Mouse (Mus musculus): Measurements from ENCODE around the gene Fbrsl1. TPM values are rescaled to one million over a fixed set of nuclear protein-coding genes. Genes with fewer than 3 reads are reported as not detected.
A peak's percentile ranks its signal among the peaks of the same experiment; 100 is the strongest.

Gene Fbrsl1
- 6.3 and 9.6 TPM in 2 replicates for total RNA-seq (2015; ENCODE audit: low replicate concordance)
- total RNA-seq (2017; ENCODE audit: low replicate concordance): 4.9 and 7.9 TPM in 2 replicates

DNA sequence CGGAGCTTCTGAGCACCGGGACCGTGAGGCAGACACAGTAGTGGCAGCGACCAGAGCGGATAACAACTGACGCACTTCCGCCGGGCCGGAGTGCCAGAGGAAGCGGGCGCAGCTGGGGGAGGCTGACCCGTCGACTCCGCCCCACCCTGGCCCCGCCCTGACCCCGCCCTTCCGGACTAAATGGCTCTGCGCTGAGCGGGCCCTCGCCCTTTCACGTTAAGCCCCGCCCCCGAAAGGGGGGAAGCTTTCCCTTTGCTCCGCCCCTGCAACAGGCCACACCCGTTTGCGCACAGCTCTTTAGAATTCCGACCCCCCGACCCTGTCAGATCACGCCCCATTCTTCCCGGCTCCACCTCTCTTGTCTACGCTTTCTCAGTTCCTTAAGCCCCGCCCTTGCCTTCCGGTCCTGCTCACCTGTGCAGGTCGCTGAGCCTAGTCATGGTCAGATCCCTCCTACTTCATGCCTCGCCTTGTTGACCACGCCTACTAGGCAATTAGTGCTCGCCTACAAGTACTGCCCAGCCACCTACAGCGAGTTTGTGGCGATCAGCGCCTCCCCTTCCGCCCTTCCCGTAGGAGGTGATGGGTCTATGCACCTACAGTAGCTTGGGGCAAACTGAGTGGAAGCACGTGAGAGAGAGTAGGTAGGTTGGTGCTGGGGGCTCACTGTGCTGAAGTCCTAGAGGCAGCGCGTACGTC, at the start of gene Fbrsl1:
TSS of gene Fbrsl1 (minus strand) at position 68 of the 699 bp plus-strand sequence.
- ATAC-seq (replicated peaks; ENCODE audit: low FRiP score, poor library complexity, severe bottlenecking): peak; percentile 85

DNA sequence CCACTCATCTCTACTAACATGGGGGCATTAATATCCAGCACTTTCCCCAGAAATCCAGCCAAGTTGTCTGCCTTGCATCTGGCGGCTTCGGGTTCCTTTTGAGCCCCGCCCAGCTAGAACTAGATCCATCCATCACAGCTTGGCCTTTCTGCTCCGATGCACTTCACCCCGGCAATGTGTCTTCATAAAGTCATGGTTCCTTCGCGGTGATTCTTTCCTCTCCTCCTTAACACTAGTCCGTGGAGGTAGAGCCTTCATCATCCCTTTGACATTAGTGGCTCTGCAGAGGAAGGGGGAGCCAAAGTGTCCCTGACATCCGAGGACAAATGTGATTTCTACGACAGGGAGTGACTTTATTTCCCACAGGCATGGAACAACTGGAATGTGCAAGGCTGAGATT, 49.8 kb upstream of the Fbrsl1 start:
- ATAC-seq (replicated peaks; ENCODE audit: low FRiP score, poor library complexity, severe bottlenecking): no peak

DNA sequence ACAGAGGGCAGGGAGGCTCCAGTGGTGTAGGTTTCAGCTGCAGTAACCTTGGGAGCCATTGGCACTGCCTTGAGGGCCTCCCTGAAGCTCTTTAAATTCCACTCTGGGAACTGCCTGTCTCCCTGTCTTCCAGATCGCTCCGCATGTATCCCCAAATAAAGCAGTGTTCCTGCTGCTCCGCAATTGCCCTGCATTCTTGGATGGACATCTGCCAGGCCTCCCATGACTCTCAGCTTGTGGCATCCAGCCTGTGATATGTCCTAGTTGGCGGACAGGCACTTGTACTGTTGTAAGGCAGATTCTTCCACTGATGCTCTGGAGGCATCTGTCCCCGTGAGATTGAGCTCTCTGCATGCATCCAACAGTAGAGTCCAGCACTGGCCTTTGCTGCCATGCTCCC, 49.3 kb upstream of the Fbrsl1 start:
- ATAC-seq (replicated peaks; ENCODE audit: low FRiP score, poor library complexity, severe bottlenecking): no peak

DNA sequence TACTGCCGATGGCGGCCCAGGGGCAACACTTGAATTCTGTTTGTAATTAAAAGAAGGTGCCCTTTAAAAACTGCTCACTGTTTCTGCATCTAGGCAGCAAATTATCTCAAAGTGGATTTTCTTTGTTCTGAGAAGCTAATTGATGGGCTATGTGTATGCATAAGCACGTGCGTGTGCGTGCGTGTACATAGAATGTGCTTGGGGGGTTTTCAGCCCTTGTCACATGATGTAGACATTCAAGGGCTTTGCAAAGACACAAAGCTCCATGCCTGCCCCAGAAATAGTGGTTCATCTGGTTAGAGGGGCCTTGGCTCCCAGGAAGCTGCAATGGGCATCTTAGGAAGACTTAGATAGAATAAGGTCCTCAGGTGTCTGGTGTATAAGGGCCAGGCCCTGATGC, 46.7 kb upstream of the Fbrsl1 start:
- ATAC-seq (replicated peaks; ENCODE audit: low FRiP score, poor library complexity, severe bottlenecking): no peak

DNA sequence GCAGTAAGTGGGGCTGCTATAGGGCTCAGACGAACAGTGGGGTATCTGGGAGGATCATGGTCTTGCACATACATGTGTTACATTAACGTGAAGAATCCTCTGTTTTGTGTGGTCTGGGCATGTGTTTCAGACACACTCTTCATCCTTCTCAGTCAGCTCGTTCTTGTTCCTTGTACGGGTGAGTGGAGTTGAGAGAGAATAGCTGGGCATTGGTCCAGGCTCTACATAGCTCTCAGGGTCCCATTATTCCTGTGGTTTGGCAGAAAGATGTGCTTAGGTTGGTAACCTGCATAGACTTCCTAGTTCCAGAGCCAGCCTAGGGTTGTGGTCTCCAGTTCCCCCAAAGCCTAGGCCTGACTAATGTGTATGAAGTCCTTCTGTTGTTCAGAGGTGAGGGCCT, 46.1 kb upstream of the Fbrsl1 start:
- no peak for ATAC-seq (replicated peaks; ENCODE audit: low FRiP score, poor library complexity, severe bottlenecking)

DNA sequence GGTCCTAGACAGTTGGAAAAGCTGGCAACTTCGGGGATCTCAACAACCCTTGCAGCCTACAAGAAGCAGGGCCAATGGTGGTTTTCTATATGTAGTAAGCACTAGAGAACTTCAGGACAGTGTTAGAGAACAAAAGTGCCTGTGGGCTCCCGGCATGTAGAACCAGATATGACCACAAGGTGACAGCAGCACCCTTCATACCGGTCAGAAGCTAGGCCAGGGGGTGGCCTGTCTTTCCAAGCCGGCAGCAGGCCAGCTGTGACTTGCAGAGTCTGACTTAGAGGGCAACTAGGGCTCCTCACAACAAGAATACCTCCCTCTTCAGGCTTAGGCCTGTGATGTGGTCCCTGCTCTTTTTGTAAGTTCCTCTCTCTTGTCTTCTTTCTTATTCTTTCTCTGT, 45.5 kb upstream of the Fbrsl1 start:
- 0 out of 2 replicates have a peak, but pooled peaks have one; percentile 37 for ATAC-seq (replicated peaks; ENCODE audit: low FRiP score, poor library complexity, severe bottlenecking)

DNA sequence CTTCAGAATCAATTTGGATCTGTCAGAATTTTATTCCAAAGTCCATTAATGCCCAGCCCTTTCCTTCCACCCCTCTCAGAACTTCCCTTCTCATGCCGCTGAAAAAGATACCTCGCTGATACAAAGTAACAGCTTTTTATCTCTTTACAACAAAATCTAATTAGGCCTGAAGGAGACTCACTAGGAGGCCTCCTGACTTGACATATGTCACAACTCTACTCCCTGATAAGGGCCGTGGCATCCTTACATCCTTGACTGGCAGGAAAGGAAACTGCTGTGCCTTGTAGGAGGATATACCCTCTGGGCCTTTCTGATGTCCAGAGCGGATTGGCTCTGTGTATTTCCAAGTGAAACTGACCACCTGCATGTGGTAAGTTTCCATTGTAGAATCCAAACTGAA, 41.3 kb upstream of the Fbrsl1 start:
- no peak for ATAC-seq (replicated peaks; ENCODE audit: low FRiP score, poor library complexity, severe bottlenecking)

DNA sequence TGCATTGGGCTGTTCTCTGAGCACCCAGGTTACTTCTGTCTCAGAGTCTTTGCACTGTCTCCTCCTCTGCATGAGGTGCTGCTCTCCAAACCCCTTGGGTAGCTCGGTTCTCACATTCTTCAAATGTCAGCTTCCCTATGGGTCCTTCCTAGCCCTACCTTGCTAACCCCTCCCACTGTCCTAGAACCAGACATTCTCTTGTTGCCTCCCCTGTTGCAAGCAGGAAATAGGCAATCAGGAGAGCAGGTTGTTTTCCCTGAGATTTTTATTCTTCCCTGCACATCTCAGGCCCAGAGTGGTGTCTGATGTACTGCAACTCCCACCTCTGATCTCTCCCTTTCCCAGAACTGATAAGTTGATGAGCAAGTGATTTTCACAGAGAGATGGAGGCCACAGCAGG, 39.6 kb upstream of the Fbrsl1 start:
- no peak for ATAC-seq (replicated peaks; ENCODE audit: low FRiP score, poor library complexity, severe bottlenecking)

DNA sequence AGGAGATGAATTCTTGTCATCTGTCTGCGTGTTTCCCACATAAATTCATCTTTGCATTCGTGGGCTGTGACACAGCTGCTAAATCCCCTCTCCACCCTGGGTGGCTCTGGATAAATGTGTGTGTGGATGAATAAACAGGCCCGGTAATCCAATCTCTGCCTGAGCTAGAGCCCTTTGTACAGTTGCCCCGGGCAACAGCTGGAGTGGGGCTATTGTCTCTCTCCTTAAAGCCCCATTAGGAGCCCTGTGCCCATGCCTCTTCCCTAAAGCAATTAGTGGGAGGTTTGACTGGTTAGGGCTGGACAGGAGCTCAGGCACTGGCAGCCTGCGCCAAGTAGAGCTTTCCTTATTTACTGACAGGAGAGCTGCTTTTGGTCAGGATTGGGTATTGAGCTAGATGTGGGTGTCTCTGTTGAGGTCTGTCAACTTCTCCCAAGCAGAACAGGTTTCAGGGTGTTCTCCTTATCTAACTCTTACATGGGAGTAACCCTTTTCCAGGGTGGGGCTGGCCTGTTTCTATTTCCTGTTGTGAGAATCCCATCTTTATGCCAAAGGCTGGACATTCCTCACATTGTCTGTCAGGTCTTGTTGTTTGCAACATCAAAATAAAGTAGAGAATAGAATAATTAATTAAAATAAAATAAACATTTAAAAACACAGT, 38.5 kb upstream of the Fbrsl1 start:
- no peak for ATAC-seq (replicated peaks; ENCODE audit: low FRiP score, poor library complexity, severe bottlenecking)

DNA sequence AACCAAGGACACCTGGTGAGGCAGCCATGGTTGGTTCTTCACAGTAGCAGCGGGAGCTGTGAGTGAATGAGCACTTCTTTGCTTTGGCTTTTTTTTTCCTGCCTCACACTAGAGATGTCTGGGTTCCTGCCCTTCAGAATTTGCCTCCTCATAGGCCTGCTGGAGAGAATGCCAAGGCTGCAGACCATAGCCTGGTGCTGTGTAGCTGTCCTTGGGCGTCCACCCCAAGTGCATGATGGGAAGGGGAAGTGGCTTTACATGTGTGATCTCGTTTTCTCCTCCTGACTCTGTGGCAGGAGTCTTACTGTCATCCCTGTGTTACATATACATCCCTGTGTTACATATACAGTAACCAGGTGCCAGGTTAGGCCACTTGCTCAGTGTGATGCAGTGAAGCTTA, 36.4 kb upstream of the Fbrsl1 start:
- no peak for ATAC-seq (replicated peaks; ENCODE audit: low FRiP score, poor library complexity, severe bottlenecking)

DNA sequence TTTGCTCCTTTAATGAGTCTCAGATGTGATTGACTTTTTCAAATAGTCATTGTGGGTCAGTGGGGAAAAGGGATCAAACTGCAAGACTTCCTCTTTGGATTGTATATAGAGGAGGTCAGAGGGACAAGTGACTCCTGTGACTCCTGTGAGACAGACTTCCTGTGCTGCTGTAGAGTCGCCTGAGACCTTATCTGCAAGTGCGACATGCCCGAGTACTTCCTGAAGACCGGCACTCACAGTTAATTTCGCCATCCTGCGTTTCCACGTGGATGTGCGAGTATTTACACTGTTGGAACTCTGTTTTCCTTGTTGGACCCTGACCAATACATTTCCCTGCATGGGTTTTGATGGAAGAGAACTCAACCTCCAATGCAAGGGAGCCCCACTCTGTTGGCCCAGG, 30.9 kb upstream of the Fbrsl1 start:
- no peak for ATAC-seq (replicated peaks; ENCODE audit: low FRiP score, poor library complexity, severe bottlenecking)

DNA sequence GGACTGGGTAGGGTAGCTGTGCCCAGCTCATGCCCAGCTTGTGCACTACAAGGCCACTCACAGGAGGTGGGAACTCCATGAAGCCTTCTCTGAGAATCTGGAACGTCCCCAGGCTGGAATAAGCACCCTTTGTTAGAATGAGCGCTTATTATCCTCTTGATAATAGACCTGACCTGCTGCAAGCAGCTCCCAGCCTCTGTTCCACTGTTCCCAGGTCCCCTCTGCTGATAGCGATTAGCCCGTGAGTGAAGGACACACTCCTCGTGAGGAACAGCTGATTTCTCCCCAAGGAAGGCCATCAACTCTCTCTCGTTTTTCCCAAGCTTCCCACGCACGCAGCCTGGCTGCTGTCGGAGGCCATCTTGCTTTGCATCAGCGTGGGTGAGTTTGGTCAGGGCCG, 25.9 kb upstream of the Fbrsl1 start:
- no peak for ATAC-seq (replicated peaks; ENCODE audit: low FRiP score, poor library complexity, severe bottlenecking)

DNA sequence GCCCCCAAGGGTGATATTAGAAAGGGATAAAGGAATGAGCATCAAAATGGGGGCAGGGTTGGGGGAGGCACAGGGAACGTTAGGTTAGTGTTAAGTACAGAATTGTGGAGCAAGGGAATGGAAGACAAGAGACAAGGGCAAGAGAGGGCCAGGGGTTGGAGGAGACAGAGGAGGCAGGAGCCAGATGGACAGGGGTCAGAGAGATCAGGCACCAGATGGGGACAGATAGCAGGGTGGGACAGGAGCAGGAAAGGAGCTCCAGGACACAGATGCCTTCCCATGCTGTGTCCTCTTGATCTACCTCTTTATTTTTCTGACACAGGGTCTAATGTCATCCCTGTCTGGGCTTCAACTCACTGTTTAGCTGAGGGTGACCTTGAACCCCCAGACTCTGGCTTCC, 24.5 kb upstream of the Fbrsl1 start:
- no peak for ATAC-seq (replicated peaks; ENCODE audit: low FRiP score, poor library complexity, severe bottlenecking)

DNA sequence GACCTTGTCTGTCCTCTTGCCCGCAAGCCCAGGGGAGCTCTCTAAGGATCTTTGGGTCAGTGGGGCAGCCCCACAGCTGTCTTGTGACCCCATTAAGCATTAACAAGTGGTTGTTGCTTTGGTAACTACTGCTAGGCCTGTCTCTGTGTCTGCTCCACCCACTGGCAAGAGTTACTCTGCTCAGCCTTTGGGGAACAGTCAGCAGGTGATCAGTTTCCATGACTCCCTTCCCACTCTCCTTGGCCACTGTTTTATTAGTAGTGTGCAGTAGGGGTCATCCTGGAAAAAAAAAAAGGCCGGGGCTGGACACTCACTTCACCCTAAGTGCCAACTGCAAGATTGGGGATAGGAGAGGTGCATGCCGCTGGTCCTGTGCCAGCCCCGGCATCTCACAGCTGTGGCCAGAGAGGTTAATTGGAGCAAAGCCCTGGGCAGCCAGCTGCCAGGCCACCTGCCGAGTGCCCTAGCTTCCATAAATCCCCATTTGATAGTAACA, 23.7 kb upstream of the Fbrsl1 start:
- ATAC-seq (replicated peaks; ENCODE audit: low FRiP score, poor library complexity, severe bottlenecking): no peak

DNA sequence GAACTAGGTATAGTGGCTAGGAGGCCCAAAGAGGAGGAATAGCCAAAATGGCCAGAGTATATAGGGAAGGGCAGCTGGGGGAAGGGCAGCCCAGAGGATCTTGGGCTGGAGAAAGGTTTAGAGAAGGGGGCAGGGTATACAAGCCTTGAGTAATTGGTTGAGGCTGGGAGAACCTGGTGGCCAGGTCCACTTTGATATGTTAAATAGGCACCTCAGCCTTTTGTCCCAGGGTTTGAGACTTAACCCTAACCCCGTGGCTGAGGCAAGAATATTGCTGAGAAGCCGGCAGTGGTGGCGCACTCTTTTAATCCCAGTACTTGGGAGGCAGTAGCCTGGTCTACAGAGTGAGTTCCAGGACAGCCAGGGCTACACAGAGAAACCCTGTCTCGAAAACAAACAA, 23.0 kb upstream of the Fbrsl1 start:
- ATAC-seq (replicated peaks; ENCODE audit: low FRiP score, poor library complexity, severe bottlenecking): no peak

DNA sequence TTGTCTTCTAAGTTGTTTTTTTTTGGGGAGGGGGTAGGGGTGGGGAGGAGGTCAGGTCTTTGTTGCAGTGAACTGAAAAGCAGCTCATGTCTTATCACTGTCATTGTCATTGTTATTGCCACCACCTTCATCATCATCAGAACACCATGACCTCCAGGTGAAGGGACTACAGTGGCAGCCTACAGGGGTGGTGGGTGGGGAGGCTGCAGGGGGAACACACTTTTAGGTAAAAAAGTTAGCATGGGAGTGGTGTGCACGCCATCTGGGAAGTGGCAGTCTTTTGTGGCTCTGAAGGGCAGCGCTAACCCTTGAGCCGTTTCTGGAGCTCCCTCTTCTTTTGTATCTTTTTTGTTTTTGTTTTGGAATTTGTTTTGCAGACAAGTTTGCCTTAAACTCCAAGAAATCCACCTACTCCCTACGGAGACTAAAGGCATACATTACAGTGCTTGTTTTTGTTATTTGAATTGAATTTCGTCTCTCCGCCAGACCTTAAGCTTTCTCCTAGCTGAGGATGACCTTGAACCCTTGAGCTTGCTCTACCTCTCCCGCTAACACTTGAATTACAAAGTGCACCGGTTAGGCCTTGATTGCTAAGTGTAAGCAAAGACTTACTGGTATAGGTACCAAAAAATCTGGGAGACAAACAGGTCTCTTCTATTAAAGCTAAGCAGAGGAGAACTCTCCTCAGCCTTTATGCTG, 21.1 kb upstream of the Fbrsl1 start:
- ATAC-seq (replicated peaks; ENCODE audit: low FRiP score, poor library complexity, severe bottlenecking): no peak

DNA sequence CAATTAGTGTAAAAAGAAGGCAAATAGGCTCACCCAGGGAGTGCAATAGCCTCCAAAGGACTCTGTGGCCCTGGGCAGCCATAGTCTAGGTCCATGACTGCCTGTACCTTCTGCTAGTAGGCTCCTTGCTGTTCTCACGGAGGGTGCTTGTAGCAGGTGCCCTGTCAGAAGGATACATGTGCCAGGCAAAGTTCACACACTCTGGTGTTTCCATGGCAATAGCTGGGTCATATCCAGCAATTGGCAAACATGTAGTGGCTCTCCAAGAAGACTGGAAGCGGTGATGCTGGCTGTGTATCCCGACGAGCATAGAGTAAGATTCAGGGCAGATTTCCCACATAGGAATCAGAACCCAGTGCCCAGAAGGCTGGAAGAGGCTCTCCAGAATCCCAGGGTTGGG, 20.0 kb upstream of the Fbrsl1 start:
- no peak for ATAC-seq (replicated peaks; ENCODE audit: low FRiP score, poor library complexity, severe bottlenecking)

DNA sequence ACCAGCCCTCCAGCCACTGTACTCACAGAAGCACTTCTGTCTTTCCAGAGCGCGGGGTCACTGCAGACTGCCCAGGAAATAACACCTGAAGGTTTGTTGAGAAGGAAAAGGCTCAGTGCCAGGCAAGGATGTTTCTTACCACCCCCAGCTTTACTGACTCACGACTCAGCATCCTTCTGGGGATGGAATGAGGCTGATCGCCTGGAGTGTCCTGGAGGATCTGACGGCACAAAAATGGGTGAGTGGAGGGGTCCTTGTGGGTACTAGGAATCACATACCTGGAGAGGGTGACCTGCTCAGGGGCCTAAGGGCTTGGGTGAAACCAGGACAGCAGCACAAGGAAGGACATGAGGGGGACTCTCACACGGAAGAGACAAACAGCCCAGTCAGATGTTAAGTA, 19.4 kb upstream of the Fbrsl1 start:
- ATAC-seq (replicated peaks; ENCODE audit: low FRiP score, poor library complexity, severe bottlenecking): no peak

DNA sequence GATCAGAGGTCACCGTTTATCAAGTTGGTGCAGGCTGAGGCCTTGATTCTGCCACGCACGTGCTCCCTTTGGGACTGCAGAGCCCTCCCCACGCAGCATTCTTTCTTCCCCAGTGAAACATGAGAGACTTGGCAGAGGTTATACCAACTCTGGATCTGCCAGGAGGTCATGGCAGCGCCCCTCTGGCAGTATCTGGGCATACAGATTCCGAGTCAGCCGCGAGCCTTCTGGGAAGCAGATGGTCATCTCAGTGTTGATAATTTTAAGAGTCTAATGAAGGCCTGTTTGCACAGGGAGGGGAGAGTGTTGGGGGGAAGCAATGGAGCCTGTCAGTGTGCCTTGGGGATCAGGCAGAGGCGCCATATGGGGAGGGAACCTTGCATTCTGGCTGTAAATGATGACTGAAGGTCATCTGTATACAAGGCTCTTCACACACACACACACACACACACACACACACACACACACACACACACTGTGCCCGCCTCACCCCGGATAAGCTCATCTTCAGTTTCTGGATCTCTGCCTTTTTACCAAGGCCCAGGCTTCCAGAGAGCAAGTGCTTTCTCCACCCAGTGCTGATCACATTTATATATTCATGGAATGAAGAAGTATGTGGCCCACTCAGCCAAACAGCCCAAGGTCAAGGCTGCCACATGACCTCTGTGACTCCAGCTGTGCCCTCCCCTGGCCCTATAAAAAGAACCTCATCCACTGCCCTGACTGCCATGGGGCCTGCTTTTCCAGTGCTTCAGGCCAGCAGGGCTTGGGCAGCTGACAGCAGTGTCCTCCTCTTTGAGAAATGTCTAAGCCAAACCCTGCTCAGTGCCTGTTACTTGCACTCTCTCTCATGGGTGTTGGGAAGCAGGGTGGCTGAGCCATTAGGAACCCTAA, 18.5 kb upstream of the Fbrsl1 start:
- ATAC-seq (replicated peaks; ENCODE audit: low FRiP score, poor library complexity, severe bottlenecking): no peak

DNA sequence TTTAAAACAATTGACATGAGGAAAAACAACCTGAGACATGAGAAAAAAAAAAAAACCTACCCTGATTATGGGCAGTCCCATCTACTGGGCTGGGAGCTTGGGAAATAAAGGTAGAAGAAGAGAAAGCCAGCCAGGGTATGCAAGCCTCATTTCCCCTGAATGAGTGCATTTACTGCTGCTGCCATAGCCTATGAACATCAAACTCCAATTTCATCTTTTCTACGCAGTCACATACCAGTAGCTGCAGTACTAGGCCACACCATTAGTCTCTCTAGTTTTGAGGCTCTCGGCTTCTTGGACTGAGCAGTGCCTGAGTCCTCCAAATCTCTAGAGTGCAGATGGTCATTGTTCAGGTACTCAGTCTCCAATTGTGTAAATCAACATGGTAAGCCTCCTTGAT, 14.3 kb upstream of the Fbrsl1 start:
- no peak for ATAC-seq (replicated peaks; ENCODE audit: low FRiP score, poor library complexity, severe bottlenecking)
